Mouse (Mus musculus) activated CD4-positive, CD25-positive, alpha-beta regulatory T cell, adult 9 weeks (primary cell): ENCODE measurements around the gene Olfr1009. TPM values are rescaled to one million over a fixed set of nuclear protein-coding genes. Genes with fewer than 3 reads are reported as not detected.

Source experiments
- polyA plus RNA-seq: library from polyadenylated mRNA; unstranded; fragments of 100-300 nt; shearing (Covaris generic); gene quantifications from one replicate; pipeline ENCODE4 v1.2.1, GENCODE M21; 2017

Olfr1009 gene
- not detected for polyA plus RNA-seq

GRCm38 (mm10) chr2:85715119-85715518, at the start of gene Olfr1009:
Olfr1009 (plus strand) TSS chr2:85715419.

GRCm38 (mm10) chr2:85678667-85679066, 36.6 kb upstream of the Olfr1009 start, which contains the start of gene Olfr1006:
Olfr1006 (minus strand) TSS chr2:85678767.

GRCm38 (mm10) chr2:85689131-85689530, 26.1 kb upstream of the Olfr1009 start, which contains the start of gene Olfr1008:
Olfr1008 (plus strand) TSS chr2:85689431.

GRCm38 (mm10) chr2:85762666-85763065, 47.4 kb downstream of the Olfr1009 start, which contains the start of gene Olfr1012:
Olfr1012 (minus strand) TSS chr2:85762766.

GRCm38 (mm10) chr2:85766798-85767197, 51.6 kb downstream of the Olfr1009 start, which contains the start of gene Olfr1013:
Olfr1013 (plus strand) TSS chr2:85767098.

GRCm38 (mm10) chr2:85772413-85772812, 57.2 kb downstream of the Olfr1009 start, which contains the start of gene Olfr1014:
Olfr1014 (plus strand) TSS chr2:85772713.

Other genes starting within 250 kb of the Olfr1009 start
- gene 4833423E24Rik, start 196.4 kb upstream of the Olfr1009 start, polyA plus RNA-seq: not detected
- gene Olfr996, start 136.2 kb upstream of the Olfr1009 start, polyA plus RNA-seq: not detected
- not detected for gene Olfr998, start 126.5 kb upstream of the Olfr1009 start, polyA plus RNA-seq
- gene Olfr1000, start 103.5 kb upstream of the Olfr1009 start, polyA plus RNA-seq: not detected
- not detected for gene Olfr1002, start 64.7 kb upstream of the Olfr1009 start, polyA plus RNA-seq
- gene Olfr154, start 51.0 kb upstream of the Olfr1009 start, polyA plus RNA-seq: not detected
- gene Olfr1006, start 36.7 kb upstream of the Olfr1009 start, polyA plus RNA-seq: not detected
- gene Olfr1008, start 26.0 kb upstream of the Olfr1009 start, polyA plus RNA-seq: not detected
- not detected for gene Olfr1012, start 47.3 kb downstream of the Olfr1009 start, polyA plus RNA-seq
- not detected for gene Olfr1013, start 51.7 kb downstream of the Olfr1009 start, polyA plus RNA-seq
- gene Olfr1014, start 57.3 kb downstream of the Olfr1009 start, polyA plus RNA-seq: not detected
- gene Olfr1015, start 66.6 kb downstream of the Olfr1009 start, polyA plus RNA-seq: not detected
- gene Olfr1016, start 87.1 kb downstream of the Olfr1009 start, polyA plus RNA-seq: not detected
- not detected for gene Olfr1018, start 103.1 kb downstream of the Olfr1009 start, polyA plus RNA-seq
- not detected for gene Olfr1019, start 130.1 kb downstream of the Olfr1009 start, polyA plus RNA-seq
- not detected for gene Olfr1020, start 131.6 kb downstream of the Olfr1009 start, polyA plus RNA-seq
- gene Olfr1022, start 153.2 kb downstream of the Olfr1009 start, polyA plus RNA-seq: not detected
- not detected for gene Olfr1023, start 170.2 kb downstream of the Olfr1009 start, polyA plus RNA-seq
- not detected for gene Olfr1024, start 189.6 kb downstream of the Olfr1009 start, polyA plus RNA-seq
- not detected for gene Olfr1025-ps1, start 199.8 kb downstream of the Olfr1009 start, polyA plus RNA-seq
- not detected for gene Olfr1026, start 206.1 kb downstream of the Olfr1009 start, polyA plus RNA-seq
- gene Olfr1028, start 235.0 kb downstream of the Olfr1009 start, polyA plus RNA-seq: not detected